Mouse (Mus musculus) gastrocnemius, postnatal 14 days (tissue): ENCODE measurements around the gene Methig1. TPM values are rescaled to one million over a fixed set of nuclear protein-coding genes. Genes with fewer than 3 reads are reported as not detected.
"Not testable (repeated sequence)": the region's sequence is repeated elsewhere in the genome, so short reads cannot be mapped to it uniquely, and the experiment has no call there.

Experiments
- DNase-seq: peaks from one replicate; pipeline ENCODE4 v3.0.0; 2021; ENCODE audit warnings: mixed read lengths
- intact Hi-C: fragments of 180-260 bp; cut with DNase I; formaldehyde crosslinking; loops from one replicate; pipeline ENCODE4 v1.15.1; 2025; ENCODE audit warnings: low total_unique reads
- total RNA-seq, 2 experiments: library from RNA; stranded (reverse); gene quantifications; 2 replicates each; pipeline ENCODE4 v1.2.3; 2021

Methig1 gene
- total RNA-seq, 2 experiments from 2014 or later, result not detected

GRCm38 (mm10) chr15:100419901-100420745 is 67.2 kb downstream of the Methig1 start:
- DNase-seq, result no peak
- intact Hi-C loops, result no loop called here

DNA sequence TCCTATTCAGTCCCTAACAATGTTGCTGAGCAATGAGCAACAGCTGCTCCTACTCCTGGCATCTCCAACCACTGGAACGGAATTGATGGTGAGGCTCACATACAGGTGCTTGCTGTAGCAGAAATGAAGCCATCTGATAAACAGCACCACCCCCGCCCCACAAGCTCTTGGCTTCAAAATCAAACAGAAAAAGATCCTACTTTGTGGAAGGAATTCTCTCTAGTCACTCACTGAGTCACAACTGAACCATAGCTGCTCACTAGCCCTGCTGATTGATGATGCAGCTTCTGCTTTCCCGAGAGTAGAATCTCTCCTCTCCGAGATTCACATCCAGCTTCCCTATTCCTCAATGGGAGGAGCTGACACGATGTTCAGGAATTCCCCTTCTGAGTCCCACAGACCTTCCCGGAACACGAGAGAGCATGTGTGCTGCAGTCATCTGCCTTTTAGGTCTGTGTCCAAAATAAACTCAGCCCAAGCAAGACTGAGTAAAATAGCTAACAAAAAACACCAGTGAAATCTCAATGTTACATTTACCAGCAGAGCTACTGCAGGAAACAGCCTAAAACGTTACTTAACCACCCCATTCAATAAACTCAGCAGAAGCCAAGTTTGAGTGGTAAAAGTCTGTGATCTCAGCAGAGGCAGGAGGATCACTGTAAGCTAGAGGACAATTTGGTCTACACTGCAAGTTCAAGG is 68.3 kb downstream of the Methig1 start:
- no peak for DNase-seq
- intact Hi-C loops, result no loop called here

GRCm38 (mm10) chr15:100421758-100422197 is 68.8 kb downstream of the Methig1 start, which contains the start of gene Gm5475:
Gene Gm5475, plus strand, starts transcription at chr15:100422147.
- DNase-seq, intact Hi-C loops: not testable (repeated sequence)

GRCm38 (mm10) chr15:100422476-100422875 is 69.5 kb downstream of the Methig1 start:
- DNase-seq, result peak; percentile 33
- intact Hi-C loops, result no loop called here

GRCm38 (mm10) chr15:100422899-100423860 is 70.2 kb downstream of the Methig1 start:
- peak; percentile 98 for DNase-seq
- intact Hi-C loops, result no loop called here

GRCm38 (mm10) chr15:100423916-100424315 is 71.0 kb downstream of the Methig1 start:
- intact Hi-C loops, result no loop called here
- no peak for DNase-seq

DNA sequence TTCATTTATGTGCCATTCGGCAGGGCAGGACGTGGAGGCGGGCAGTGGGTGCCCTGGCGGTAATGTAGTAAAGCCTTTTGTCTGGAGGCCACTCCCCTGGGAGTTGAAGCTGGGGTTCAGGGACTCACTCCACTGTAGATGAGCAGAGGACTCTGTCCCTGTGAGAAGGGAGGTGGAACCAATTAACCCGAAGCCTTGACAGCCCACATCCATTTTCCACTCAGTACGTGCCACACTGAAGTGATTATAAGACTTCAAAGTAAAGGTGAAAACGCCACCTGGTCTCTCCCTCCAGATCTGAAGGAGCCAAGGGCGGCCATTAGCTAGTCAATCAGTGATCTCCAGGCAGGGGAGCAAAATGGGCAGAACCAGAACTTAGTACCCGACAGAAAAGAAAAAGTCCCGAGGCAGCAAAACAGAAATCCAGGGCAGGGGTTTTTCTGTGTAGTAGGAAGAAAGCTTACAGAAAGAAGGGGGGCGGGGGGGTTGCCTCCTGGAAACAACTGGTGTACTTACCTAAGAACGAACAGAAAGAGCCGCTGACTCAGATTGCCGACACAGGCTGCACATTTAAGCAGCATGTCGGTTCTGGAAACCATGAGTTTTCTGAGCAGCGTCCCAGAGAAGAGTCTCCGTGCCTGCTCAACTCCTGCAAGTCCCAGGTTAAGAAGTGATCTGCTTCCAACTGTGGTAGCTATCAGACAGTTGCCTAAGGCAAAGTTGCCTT is 71.6 kb downstream of the Methig1 start, which contains the start of gene Slc11a2:
Gene Slc11a2 (minus strand): TSS at position 677 of the 727 bp plus-strand sequence.
- intact Hi-C loops, result no loop called here
- DNase-seq, result no peak

GRCm38 (mm10) chr15:100428296-100428905 is 75.5 kb downstream of the Methig1 start:
- intact Hi-C loops, result no loop called here
- DNase-seq, result peak; percentile 20

GRCm38 (mm10) chr15:100429959-100430565 is 77.1 kb downstream of the Methig1 start:
- DNase-seq, result no peak
- intact Hi-C loops, result no loop called here

- intact Hi-C loops, result no loop called here
- DNase-seq, result no peak
These were observed 80.3 kb downstream of the Methig1 start for GRCm38 (mm10) chr15:100433234-100433633.

Other genes starting within 250 kb of the Methig1 start
- gene Atf1, start 125.3 kb upstream of the Methig1 start, total RNA-seq, result 10 to 100 TPM; 31.1 to 40.4 TPM
- not detected for gene Tmprss12, start 72.3 kb upstream of the Methig1 start, total RNA-seq
- gene Mettl7a1, start 49.0 kb upstream of the Methig1 start, total RNA-seq, result 10 to 100 TPM; 18.5 to 23.0 TPM
- under 1 TPM in 1 of 2 experiments, not detected in 1; 0.21 TPM for gene Mettl7a3, start 18.2 kb upstream of the Methig1 start, total RNA-seq
- under 1 TPM; 0.49 TPM for gene Mettl7a2, start 51 bp downstream of the Methig1 start, total RNA-seq
- not detected for gene Higd1c, start 11.4 kb downstream of the Methig1 start, total RNA-seq
- gene Gm5475, start 69.0 kb downstream of the Methig1 start, total RNA-seq, result not detected
- 10 to 100 TPM; 32.3 to 34.8 TPM for gene Slc11a2, start 71.9 kb downstream of the Methig1 start, total RNA-seq
- gene Letmd1, start 115.9 kb downstream of the Methig1 start, total RNA-seq, result 10 to 100 TPM in 1 of 2 experiments, 1 to 10 TPM in 1; 9.2 to 10.5 TPM
- 1 to 10 TPM; 1.9 to 2.9 TPM for gene Csrnp2, start 142.3 kb downstream of the Methig1 start, total RNA-seq
- gene Tfcp2, start 198.9 kb downstream of the Methig1 start, total RNA-seq, result 10 to 100 TPM in 1 of 2 experiments, 1 to 10 TPM in 1; 9.6 to 11.6 TPM
- 1 to 10 TPM; 7.6 to 9.7 TPM for gene Pou6f1, start 246.8 kb downstream of the Methig1 start, total RNA-seq